In the genomic region with DNA sequence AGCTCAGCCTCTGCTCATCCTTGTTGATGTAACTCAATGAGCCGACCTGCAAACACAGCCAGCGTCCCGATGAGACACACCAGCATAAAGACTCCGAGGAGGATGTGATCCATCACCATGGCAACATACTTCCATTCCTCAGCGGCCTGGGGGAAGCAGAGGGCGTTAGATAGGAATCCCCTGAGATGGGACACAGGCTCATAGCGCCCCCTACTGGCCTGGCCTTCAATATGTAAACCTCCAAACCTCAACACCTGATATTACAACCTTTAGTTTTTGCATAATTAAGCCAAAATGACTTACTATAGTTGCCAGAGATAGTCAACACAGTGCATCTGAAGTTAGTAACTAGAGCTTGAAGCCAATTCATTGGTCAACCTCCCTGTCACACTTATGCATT, we compare ENCODE assay signal across 10 mouse cellular contexts. TPM values are rescaled to one million over a fixed set of nuclear protein-coding genes. Genes with fewer than 3 reads are reported as not detected.
DNase-seq lines count a peak whose midpoint lies in the region; ATAC-seq and TF ChIP-seq lines count a peak whose summit lies in the region.
"Had no signal": no experiment of that assay in that cellular context is flagged by ENCODE, and none has a peak within 500 bp of the region (broad histone marks: within the 10 kb centered on the region; RNA-seq: fewer than 3 reads in every experiment).

No protein-coding gene starts in this region.

- no peaks in the 10 kb centered on the region for H3K79me2 ChIP-seq in heart, adult 2 months (replicated peaks; ENCODE audit: control insufficient read depth, insufficient read depth, low read length)

- H3K4me3 ChIP-seq in heart, adult 2 months, result no peak overlapping the region
- H3K4me3 ChIP-seq in bone marrow macrophage, adult 2 months (ENCODE audit: insufficient read depth, low read length), result no peak overlapping the region
- H3K4me3 ChIP-seq: hindbrain, embryonic 15.5 days had no signal

- peak; percentile 58 for TF ChIP-seq CTCF in heart, adult 2 months (IDR thresholded peaks at IDR 0.05)
- peak; percentile 88 for TF ChIP-seq CTCF in bone marrow macrophage, adult 2 months (IDR thresholded peaks at IDR 0.05; ENCODE audit: low read depth, low read length)

- intact Hi-C loops in heart, adult 2 months (cut with DNase I), result no loop called here
- intact Hi-C loops in heart, postnatal 25 days (cut with DNase I), result no loop called here

- H3K4me1 ChIP-seq in heart, adult 2 months (ENCODE audit: control insufficient read depth, insufficient read depth, low read length), result peaks cover 2% of the 10 kb centered on the region; the same call in 1 of the 2 replicates
- no peaks in the 10 kb centered on the region for H3K4me1 ChIP-seq in bone marrow macrophage, adult 2 months (ENCODE audit: control insufficient read depth, insufficient read depth, low read length)

- H3K36me3 ChIP-seq in heart, adult 2 months (ENCODE audit: control insufficient read depth, insufficient read depth, low read length), result no peaks in the 10 kb centered on the region
- H3K36me3 ChIP-seq: hindbrain, embryonic 15.5 days had no signal

- WGBS in heart, adult 2 months, result 13% methylated on average over 7 of the region's 7 CpGs

- no peak for TF ChIP-seq EP300 in heart, adult 2 months (IDR thresholded peaks at IDR 0.05; ENCODE audit: insufficient read depth, low read depth, low read length)

- H3K27ac ChIP-seq in heart, adult 2 months, result no peak overlapping the region
- H3K27ac ChIP-seq in bone marrow macrophage, adult 2 months (ENCODE audit: insufficient read depth, low read depth, low read length), result no peak overlapping the region
- H3K27ac ChIP-seq: hindbrain, embryonic 15.5 days had no signal

- no peaks in the 10 kb centered on the region for H3K27me3 ChIP-seq in heart, adult 2 months (ENCODE audit: control insufficient read depth, insufficient read depth, low read length)
- H3K27me3 ChIP-seq: hindbrain, embryonic 15.5 days had no signal

- DNase-seq in heart, adult 2 months, result no peak
- no peak for DNase-seq in heart, postnatal 25 days (ENCODE audit: low spot score)
- peak; percentile 66 for DNase-seq in A20 (ENCODE audit: low read depth, low spot score)
- DNase-seq in thymus, postnatal 4 days, result peak; percentile 74
- no peak for DNase-seq in cerebellum, adult 11 months
- no peak for DNase-seq in cerebellum, postnatal 36 days

- peak; percentile 27; the same call in 1 of the 2 replicates for ATAC-seq in megakaryocyte, adult 5-6 weeks (ENCODE audit: poor library complexity, severe bottlenecking)

- TF ChIP-seq POLR2A in heart, adult 2 months (IDR thresholded peaks at IDR 0.05; ENCODE audit: insufficient read depth, low read depth, low read length), result no peak
- no peak for TF ChIP-seq POLR2A in bone marrow macrophage, adult 2 months (IDR thresholded peaks at IDR 0.05; ENCODE audit: borderline replicate concordance, low read depth, low read length)

- H3K9ac ChIP-seq in heart, adult 2 months (ENCODE audit: low read depth, low read length), result no peak overlapping the region
- H3K9ac ChIP-seq: hindbrain, embryonic 15.5 days had no signal

RNA-seq across cellular contexts. Expression of gene Chrna1, which starts 14.0 kb away (rescaled TPM):
- not detected for total RNA-seq in heart, adult 2 months (2021)
- polyA plus RNA-seq in heart, adult 2 months (2012; rRNA removed), result 0.04 TPM in 1 of 2 replicates, not detected in the other
- under 1 TPM in 1 of 2 experiments, not detected in 1; 0.06 TPM for total RNA-seq in heart, postnatal 25 days (2021)
- polyA plus RNA-seq in bone marrow macrophage, adult 2 months (2012; ENCODE audit: insufficient read depth, insufficient read length, missing spikeins), result not detected in 2 replicates
- total RNA-seq in megakaryocyte, adult 5-6 weeks (2015), result 0.09 TPM in 1 of 2 replicates, not detected in the other
- not detected in 2 replicates for total RNA-seq in megakaryocyte, adult 5-6 weeks (2017)
- total RNA-seq: adrenal gland, postnatal 36 days had no signal

RNA-seq across cellular contexts. Expression of gene Wipf1, which starts 36.6 kb away (rescaled TPM):
- 10 to 100 TPM; 12.9 to 17.0 TPM for total RNA-seq in heart, adult 2 months (2021)
- 6.0 and 6.6 TPM in 2 replicates for polyA plus RNA-seq in heart, adult 2 months (2012; rRNA removed)
- 10 to 100 TPM; 14.0 to 16.7 TPM for total RNA-seq in heart, postnatal 25 days (2021)
- polyA plus RNA-seq in bone marrow macrophage, adult 2 months (2012; ENCODE audit: insufficient read depth, insufficient read length, missing spikeins), result 114 and 143 TPM in 2 replicates
- total RNA-seq in megakaryocyte, adult 5-6 weeks (2015), result 123 and 139 TPM in 2 replicates
- 37.4 and 55.2 TPM in 2 replicates for total RNA-seq in megakaryocyte, adult 5-6 weeks (2017)

Comparison
In these comparisons a context has a peak if more than half of its experiments do, and no peak if none do; other contexts are left out.
1. DNase-seq: peak in A20 (single experiment) and thymus, postnatal 4 days (single experiment); none in heart, adult 2 months (0 of 2), heart, postnatal 25 days (single experiment), cerebellum, adult 11 months (single experiment) and cerebellum, postnatal 36 days (0 of 2).